Mouse (Mus musculus) embryo, embryonic 10.5 days (tissue): ENCODE measurements around the gene Golga2.
A peak's percentile ranks its signal among the peaks of the same experiment; 100 is the strongest.

Experiments
- DNase-seq: peaks from one replicate; pipeline ENCODE4 v3.0.0-alpha.2; 2015; ENCODE audit warnings: low spot score

Gene Golga2

GRCm38 (mm10) chr2:32287334-32287840, at the start of gene Golga2:
Golga2 (plus strand) TSS chr2:32287384.
- DNase-seq: peak; percentile 33

- no peak for DNase-seq
Measured at GRCm38 (mm10) chr2:32237571-32237970, 49.6 kb upstream of the Golga2 start.

GRCm38 (mm10) chr2:32238708-32239435, 48.3 kb upstream of the Golga2 start:
- no peak for DNase-seq

GRCm38 (mm10) chr2:32240591-32240990, 46.6 kb upstream of the Golga2 start:
- DNase-seq: no peak

GRCm38 (mm10) chr2:32242986-32243385, 44.2 kb upstream of the Golga2 start:
- no peak for DNase-seq

GRCm38 (mm10) chr2:32246741-32247140, 40.4 kb upstream of the Golga2 start:
- DNase-seq: no peak

GRCm38 (mm10) chr2:32248377-32249361, 38.5 kb upstream of the Golga2 start:
- no peak for DNase-seq

GRCm38 (mm10) chr2:32251791-32252527, 35.2 kb upstream of the Golga2 start:
- DNase-seq: no peak

GRCm38 (mm10) chr2:32252658-32253057, 34.5 kb upstream of the Golga2 start:
- no peak for DNase-seq

GRCm38 (mm10) chr2:32253352-32253751, 33.8 kb upstream of the Golga2 start:
- no peak for DNase-seq

GRCm38 (mm10) chr2:32254563-32254962, 32.6 kb upstream of the Golga2 start:
- no peak for DNase-seq

GRCm38 (mm10) chr2:32256273-32256672, 30.9 kb upstream of the Golga2 start:
- DNase-seq: no peak

GRCm38 (mm10) chr2:32258887-32259533, 28.2 kb upstream of the Golga2 start:
- no peak for DNase-seq

GRCm38 (mm10) chr2:32259657-32260417, 27.3 kb upstream of the Golga2 start, which contains the start of gene Uck1:
Uck1 (minus strand) TSS chr2:32260159.
- DNase-seq: peak; percentile 94

- peak; percentile 67 for DNase-seq
Measured at GRCm38 (mm10) chr2:32260635-32261034, 26.5 kb upstream of the Golga2 start.

GRCm38 (mm10) chr2:32275823-32276222, 11.4 kb upstream of the Golga2 start:
- DNase-seq: no peak

GRCm38 (mm10) chr2:32282289-32282688, 4.9 kb upstream of the Golga2 start:
- no peak for DNase-seq

- peak; percentile 77 for DNase-seq
Measured at GRCm38 (mm10) chr2:32282727-32283126, 4.5 kb upstream of the Golga2 start.

GRCm38 (mm10) chr2:32283986-32284385, 3.2 kb upstream of the Golga2 start:
- no peak for DNase-seq

GRCm38 (mm10) chr2:32287923-32288367, 761 bp downstream of the Golga2 start, which contains the start of gene Swi5:
Swi5 (minus strand) TSS chr2:32288075.
- DNase-seq: peak; percentile 100
